Mouse (Mus musculus) neural tube, embryonic 14.5 days (tissue): ENCODE results near the gene Igsf23. TPM values are rescaled to one million over a fixed set of nuclear protein-coding genes. Genes with fewer than 3 reads are reported as not detected.
A peak's percentile ranks its signal among the peaks of the same experiment; 100 is the strongest.

ENCODE experiments used
- ATAC-seq: fragments of 200-750 bp; cut with Nextera tagmentation; 2 replicates; pipeline ENCODE4 v1.8.0; 2017; ENCODE audit warnings: low read depth, mild to moderate bottlenecking, moderate TSS enrichment, moderate library complexity
- H3K27ac ChIP-seq: fragments of 300-500 bp; sonication (generic); 2 replicates; pipeline ENCODE4 v1.5.1; 2014; ENCODE audit warnings: low read depth, mild to moderate bottlenecking, control low read depth, low read length, moderate library complexity, mixed read lengths
- H3K27me3 ChIP-seq: fragments of 300-500 bp; sonication (generic); 2 replicates; pipeline ENCODE4 v1.6.1; 2014; ENCODE audit warnings: low read length; ENCODE audit not compliant: control insufficient read depth, insufficient read depth
- H3K36me3 ChIP-seq: fragments of 300-500 bp; sonication (generic); 2 replicates; pipeline ENCODE4 v1.6.1; 2014; ENCODE audit warnings: low read length, mixed read lengths; ENCODE audit not compliant: control insufficient read depth, insufficient read depth
- H3K4me1 ChIP-seq: fragments of 300-500 bp; sonication (generic); 2 replicates; pipeline ENCODE4 v1.6.1; 2014; ENCODE audit warnings: low read length; ENCODE audit not compliant: control insufficient read depth, insufficient read depth
- H3K4me2 ChIP-seq: fragments of 300-500 bp; sonication (generic); 2 replicates; pipeline ENCODE4 v1.6.1; 2014; ENCODE audit warnings: mild to moderate bottlenecking, low read depth, low read length, control low read depth
- H3K4me3 ChIP-seq: fragments of 300-500 bp; sonication (generic); 2 replicates; pipeline ENCODE4 v1.5.1; 2014; ENCODE audit warnings: low read depth, low read length, control low read depth, mixed read lengths
- H3K9ac ChIP-seq: fragments of 300-500 bp; sonication (generic); replicated peaks from 2 replicates; pipeline ENCODE4 v1.6.1; 2014; ENCODE audit warnings: low read depth, mild to moderate bottlenecking, control low read depth, low read length, mixed read lengths
- H3K9me3 ChIP-seq: fragments of 300-500 bp; sonication (generic); 2 replicates; pipeline ENCODE4 v1.6.1; 2016; ENCODE audit warnings: low read length; ENCODE audit not compliant: control insufficient read depth
- WGBS: fragments of 180-500 bp; shearing (Covaris S2); extraction: QIAGEN DNeasy Blood & Tissue Kit; methylation state at CpG from one replicate; pipeline ENCODE4 v1.1.7; 2014; 5-methylcytosine and 5-hydroxymethylcytosine counted together
- polyA plus RNA-seq: library from polyadenylated mRNA; unstranded; fragments of >200 nt; fragmentation: Nextera tagmentation; extraction: Ambion mirVana; gene quantifications from 2 replicates; pipeline ENCODE4 v1.2.1, GENCODE M21; 2014

The Igsf23 gene
- polyA plus RNA-seq, 1 experiment from 2014 or later = not detected

GRCm38 (mm10) chr7:19956341-19956781 lies 5.8 kb upstream of the Igsf23 start:
- Histone ChIP-seq H3K36me3 (no peaks in the 10 kb centered on the region), H3K4me2 (no peak overlapping the region), H3K27me3 (no peaks in the 10 kb centered on the region), H3K27ac (no peak overlapping the region), H3K4me1 (no peaks in the 10 kb centered on the region), H3K4me3 (no peak overlapping the region), H3K9ac (no peak overlapping the region), H3K9me3 (no peaks in the 10 kb centered on the region)
- WGBS = 2% methylated on average over 7 of the region's 7 CpGs
- ATAC-seq = peak; percentile 46; the same call in 1 of the 2 replicates

GRCm38 (mm10) chr7:19955861-19956260 lies 5.3 kb upstream of the Igsf23 start:
- no peak overlapping the region for H3K27ac ChIP-seq
- WGBS = 89% methylated on average over 4 of the region's 4 CpGs
- ATAC-seq = no peak
- H3K4me1 ChIP-seq = no peaks in the 10 kb centered on the region
- H3K4me3 ChIP-seq = no peak overlapping the region
- H3K36me3 ChIP-seq = no peaks in the 10 kb centered on the region
- no peaks in the 10 kb centered on the region for H3K27me3 ChIP-seq
- H3K9ac ChIP-seq = no peak overlapping the region
- no peaks in the 10 kb centered on the region for H3K9me3 ChIP-seq
- no peak overlapping the region for H3K4me2 ChIP-seq

GRCm38 (mm10) chr7:19953054-19953453 lies 2.5 kb upstream of the Igsf23 start:
- H3K4me2 ChIP-seq = no peak overlapping the region
- no peaks in the 10 kb centered on the region for H3K36me3 ChIP-seq
- 55% methylated on average over 9 of the region's 9 CpGs for WGBS
- no peaks in the 10 kb centered on the region for H3K27me3 ChIP-seq
- no peak overlapping the region for H3K27ac ChIP-seq
- no peaks in the 10 kb centered on the region for H3K9me3 ChIP-seq
- no peak; the same call in 1 of the 2 replicates for ATAC-seq
- no peak overlapping the region for H3K9ac ChIP-seq
- H3K4me3 ChIP-seq = no peak overlapping the region
- H3K4me1 ChIP-seq = no peaks in the 10 kb centered on the region

- no peaks in the 10 kb centered on the region for H3K36me3 ChIP-seq
- H3K9ac ChIP-seq = no peak overlapping the region
- no peak overlapping the region for H3K27ac ChIP-seq
- H3K4me2 ChIP-seq = no peak overlapping the region
- 0 out of 2 replicates have a peak, but pooled peaks have one; percentile 21 for ATAC-seq
- H3K27me3 ChIP-seq = no peaks in the 10 kb centered on the region
- H3K4me1 ChIP-seq = no peaks in the 10 kb centered on the region
- WGBS = 60% methylated on average over 10 of the region's 10 CpGs
- no peak overlapping the region for H3K4me3 ChIP-seq
- H3K9me3 ChIP-seq = no peaks in the 10 kb centered on the region
Measured at GRCm38 (mm10) chr7:19952320-19952986, 1.9 kb upstream of the Igsf23 start.

- H3K36me3 ChIP-seq = no peaks in the 10 kb centered on the region
- H3K9me3 ChIP-seq = no peaks in the 10 kb centered on the region
- H3K9ac ChIP-seq = no peak overlapping the region
- no peak overlapping the region for H3K4me3 ChIP-seq
- 65% methylated on average over 10 of the region's 10 CpGs for WGBS
- no peak for ATAC-seq
- no peak overlapping the region for H3K27ac ChIP-seq
- H3K4me2 ChIP-seq = no peak overlapping the region
- H3K27me3 ChIP-seq = no peaks in the 10 kb centered on the region
- no peaks in the 10 kb centered on the region for H3K4me1 ChIP-seq
Measured at GRCm38 (mm10) chr7:19949996-19950395, 560 bp downstream of the Igsf23 start.

GRCm38 (mm10) chr7:19948956-19949355 lies 1.6 kb downstream of the Igsf23 start:
- 84% methylated on average over 12 of the region's 12 CpGs for WGBS
- Histone ChIP-seq H3K27ac (no peak overlapping the region), H3K4me1 (no peaks in the 10 kb centered on the region), H3K4me2 (no peak overlapping the region), H3K9ac (no peak overlapping the region), H3K27me3 (no peaks in the 10 kb centered on the region), H3K4me3 (no peak overlapping the region), H3K36me3 (no peaks in the 10 kb centered on the region), H3K9me3 (no peaks in the 10 kb centered on the region)
- no peak for ATAC-seq

GRCm38 (mm10) chr7:19945821-19946515 lies 4.6 kb downstream of the Igsf23 start:
- Histone ChIP-seq H3K4me1 (no peaks in the 10 kb centered on the region), H3K27me3 (no peaks in the 10 kb centered on the region), H3K27ac (no peak overlapping the region), H3K9ac (no peak overlapping the region), H3K9me3 (no peaks in the 10 kb centered on the region), H3K36me3 (no peaks in the 10 kb centered on the region), H3K4me3 (no peak overlapping the region), H3K4me2 (no peak overlapping the region)
- no peak for ATAC-seq
- WGBS = 86% methylated on average over 13 of the region's 13 CpGs

- Histone ChIP-seq H3K9ac (no peak overlapping the region), H3K4me3 (no peak overlapping the region), H3K27ac (no peak overlapping the region), H3K9me3 (no peaks in the 10 kb centered on the region), H3K36me3 (no peaks in the 10 kb centered on the region), H3K27me3 (no peaks in the 10 kb centered on the region), H3K4me1 (no peaks in the 10 kb centered on the region), H3K4me2 (no peak overlapping the region)
- WGBS = 89% methylated on average over 5 of the region's 5 CpGs
- ATAC-seq = no peak
Measured at GRCm38 (mm10) chr7:19945201-19945600, 5.4 kb downstream of the Igsf23 start.

GRCm38 (mm10) chr7:19944709-19945108 lies 5.8 kb downstream of the Igsf23 start:
- Histone ChIP-seq H3K4me2 (no peak overlapping the region), H3K4me3 (no peak overlapping the region), H3K36me3 (no peaks in the 10 kb centered on the region), H3K27ac (no peak overlapping the region), H3K27me3 (no peaks in the 10 kb centered on the region), H3K4me1 (no peaks in the 10 kb centered on the region), H3K9ac (no peak overlapping the region), H3K9me3 (no peaks in the 10 kb centered on the region)
- ATAC-seq = no peak
- WGBS = 94% methylated on average over 8 of the region's 8 CpGs
